Mouse (Mus musculus) erythroblast, embryonic 14.5 days (primary cell): ENCODE measurements around the gene Zfp865.

Experiments
- GATA1 ChIP-seq: IDR thresholded peaks from 2 replicates; pipeline ENCODE4 v1.6.1; 2012; ENCODE audit warnings: low read length, inconsistent platforms, mixed read lengths
- TAL1 ChIP-seq: IDR thresholded peaks from 3 replicates; pipeline ENCODE4 v1.6.1; 2012; ENCODE audit warnings: low read length, inconsistent platforms, mixed read lengths

GRCm38 (mm10) chr7:5062360-5063001 lies 42.3 kb downstream of the Zfp865 start:
- TF ChIP-seq TAL1 (no peak), GATA1 (no peak)
